Mouse (Mus musculus) small intestine, adult 2 months (tissue): Measurements from ENCODE around the gene Smyd3.

ENCODE experiments used
- CTCF ChIP-seq: fragments of 200-500 bp; IDR thresholded peaks from 2 replicates; pipeline ENCODE4 v1.5.1; 2012; ENCODE audit warnings: low read depth, mild to moderate bottlenecking, control low read depth, inconsistent platforms, low read length, moderate library complexity, mixed read lengths; ENCODE audit not compliant: insufficient replicate concordance, insufficient read length; ENCODE audit errors: extremely low read depth
- POLR2A ChIP-seq: fragments of 200-500 bp; IDR thresholded peaks from 2 replicates; pipeline ENCODE4 v1.6.1; 2012; ENCODE audit warnings: low read depth, mild to moderate bottlenecking, control low read depth, inconsistent platforms, low read length, moderate library complexity

DNA sequence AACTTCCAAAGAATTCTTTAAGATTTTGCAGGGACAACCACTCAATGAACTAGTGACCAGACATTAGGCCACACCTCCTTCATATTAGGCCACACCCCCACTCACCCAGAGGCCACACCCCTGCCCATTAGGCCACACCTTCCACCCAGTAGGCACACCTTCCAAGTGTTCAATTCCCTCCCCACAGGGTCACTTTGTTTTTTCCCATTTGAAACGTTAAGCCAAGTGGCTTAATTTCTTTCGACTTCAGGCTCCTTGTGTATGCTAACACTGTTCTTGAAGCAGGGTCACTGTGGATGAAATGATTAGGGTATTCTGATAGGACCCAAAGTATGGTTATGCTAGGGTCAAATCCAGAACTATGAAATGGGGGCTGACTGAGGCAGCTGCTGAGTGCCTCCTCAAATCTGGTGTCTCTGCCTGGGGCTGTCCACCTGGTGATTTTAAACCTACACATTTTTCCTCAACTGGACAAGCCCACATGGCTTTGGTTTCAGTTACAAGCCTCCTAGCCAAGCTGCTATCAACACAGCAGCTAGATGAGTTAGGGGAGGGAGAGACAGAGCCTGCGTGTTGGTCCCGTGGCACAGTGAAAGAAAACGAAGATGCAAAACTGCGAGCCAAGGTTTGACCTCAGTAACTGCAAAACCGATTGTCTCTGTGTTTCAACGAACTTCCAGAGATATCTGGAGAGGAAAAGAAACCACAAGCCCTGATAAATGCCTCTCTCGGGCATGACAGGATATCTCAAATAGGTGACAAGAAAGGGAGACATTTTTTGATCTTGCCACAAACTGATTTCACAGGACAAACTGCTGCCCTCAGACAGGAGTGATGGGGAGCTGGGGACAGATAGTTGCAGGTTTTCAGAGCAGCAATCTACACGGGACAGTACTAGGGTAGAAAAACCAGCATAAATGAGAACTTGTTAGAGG, 400.8 kb downstream of the Smyd3 start:
- no peak for TF ChIP-seq POLR2A
- TF ChIP-seq CTCF: no peak
